Mouse (Mus musculus): ENCODE measurements at regions not wholly inside any gene's neighbourhood (a gene's known extent, or its start where the extent isn't known, plus 50 kb on each side); places are given as distances from the start of the nearest gene placed in this dataset.

- Histone ChIP-seq H3ac (ENCODE audit: control insufficient read depth, insufficient read length) (no peak overlapping the region), H3K4me2 (ENCODE audit: low read depth) (no peak overlapping the region), H3K79me2 (ENCODE audit: control insufficient read depth, insufficient read depth) (no peaks in the 10 kb centered on the region), H3K4me3 (no peak overlapping the region), H3K27me3 (ENCODE audit: control insufficient read depth, insufficient read depth, insufficient read length) (no peaks in the 10 kb centered on the region), H3K36me3 (ENCODE audit: control insufficient read depth, insufficient read depth) (no peaks in the 10 kb centered on the region)
- TF ChIP-seq TCF12 (IDR thresholded peaks at IDR 0.05; ENCODE audit: insufficient read depth, poor library complexity, severe bottlenecking) (no peak), REST (IDR thresholded peaks at IDR 0.05; ENCODE audit: insufficient read depth, insufficient read length) (no peak), TCF3 (IDR thresholded peaks at IDR 0.05; ENCODE audit: insufficient read length, low read depth) (no peak), CEBPB (IDR thresholded peaks at IDR 0.05; ENCODE audit: insufficient read depth, poor library complexity, severe bottlenecking) (no peak), MYOD1 (IDR thresholded peaks at IDR 0.05; ENCODE audit: control insufficient read depth in 1 of 3, insufficient read length in 2 of 3, low read depth in 2 of 3) (no peak)
These were observed 139.6 kb upstream of the Mgmt start for GRCm38 (mm10) chr7:136754821-136755220.

- Histone ChIP-seq H3ac (ENCODE audit: control insufficient read depth, insufficient read length) (no peak overlapping the region), H3K36me3 (ENCODE audit: control insufficient read depth, insufficient read depth) (no peaks in the 10 kb centered on the region), H3K27me3 (ENCODE audit: control insufficient read depth, insufficient read depth, insufficient read length) (no peaks in the 10 kb centered on the region), H3K4me3 (no peak overlapping the region), H3K79me2 (ENCODE audit: control insufficient read depth, insufficient read depth) (no peaks in the 10 kb centered on the region), H3K4me2 (ENCODE audit: low read depth) (no peak overlapping the region)
- TF ChIP-seq POLR2AphosphoS2 (IDR thresholded peaks at IDR 0.05; ENCODE audit: insufficient read length, low read depth) (no peak), E2F4 (IDR thresholded peaks at IDR 0.05; ENCODE audit: insufficient read depth) (no peak), MYOG (IDR thresholded peaks at IDR 0.05; ENCODE audit: control insufficient read depth in 1 of 3, insufficient read depth in 1 of 3, insufficient read length in 2 of 3, low read depth in 2 of 3) (no peak), TCF3 (IDR thresholded peaks at IDR 0.05; ENCODE audit: insufficient read length, low read depth) (no peak), TCF12 (IDR thresholded peaks at IDR 0.05; ENCODE audit: insufficient read depth, poor library complexity, severe bottlenecking) (no peak), REST (IDR thresholded peaks at IDR 0.05; ENCODE audit: insufficient read depth, insufficient read length) (no peak), MYOD1 (IDR thresholded peaks at IDR 0.05; ENCODE audit: control insufficient read depth in 1 of 3, insufficient read length in 2 of 3, low read depth in 2 of 3) (no peak), POLR2A (IDR thresholded peaks at IDR 0.05; ENCODE audit: insufficient read length, low read depth) (no peak), SRF (IDR thresholded peaks at IDR 0.05; ENCODE audit: control insufficient read depth, insufficient read length, low read depth) (no peak), MAX (IDR thresholded peaks at IDR 0.05; ENCODE audit: low read depth) (no peak), CEBPB (IDR thresholded peaks at IDR 0.05; ENCODE audit: insufficient read depth, poor library complexity, severe bottlenecking) (no peak), USF1 (IDR thresholded peaks at IDR 0.05; ENCODE audit: low read depth) (no peak)
These were observed 129.4 kb upstream of the Mgmt start for GRCm38 (mm10) chr7:136765026-136765425.

GRCm38 (mm10) chr7:136767231-136767630, 127.2 kb upstream of the Mgmt start:
- H3K4me3 ChIP-seq, result no peak overlapping the region
- no peaks in the 10 kb centered on the region for H3K27me3 ChIP-seq (ENCODE audit: control insufficient read depth, insufficient read depth, insufficient read length)
- TF ChIP-seq MYOG (IDR thresholded peaks at IDR 0.05; ENCODE audit: control insufficient read depth in 1 of 3, insufficient read depth in 1 of 3, insufficient read length in 2 of 3, low read depth in 2 of 3), result no peak
- no peak for TF ChIP-seq E2F4 (IDR thresholded peaks at IDR 0.05; ENCODE audit: insufficient read depth)
- no peak for TF ChIP-seq MAX (IDR thresholded peaks at IDR 0.05; ENCODE audit: low read depth)
- no peak for TF ChIP-seq TCF12 (IDR thresholded peaks at IDR 0.05; ENCODE audit: insufficient read depth, poor library complexity, severe bottlenecking)
- TF ChIP-seq MYOD1 (IDR thresholded peaks at IDR 0.05; ENCODE audit: control insufficient read depth in 1 of 3, insufficient read length in 2 of 3, low read depth in 2 of 3), result no peak
- no peak for TF ChIP-seq CEBPB (IDR thresholded peaks at IDR 0.05; ENCODE audit: insufficient read depth, poor library complexity, severe bottlenecking)
- TF ChIP-seq POLR2AphosphoS2 (IDR thresholded peaks at IDR 0.05; ENCODE audit: insufficient read length, low read depth), result no peak
- no peak for TF ChIP-seq SRF (IDR thresholded peaks at IDR 0.05; ENCODE audit: control insufficient read depth, insufficient read length, low read depth)
- TF ChIP-seq REST (IDR thresholded peaks at IDR 0.05; ENCODE audit: insufficient read depth, insufficient read length), result no peak
- no peak for TF ChIP-seq USF1 (IDR thresholded peaks at IDR 0.05; ENCODE audit: low read depth)
- no peak for TF ChIP-seq TCF3 (IDR thresholded peaks at IDR 0.05; ENCODE audit: insufficient read length, low read depth)
- no peak for TF ChIP-seq POLR2A (IDR thresholded peaks at IDR 0.05; ENCODE audit: insufficient read length, low read depth)
- H3K36me3 ChIP-seq (ENCODE audit: control insufficient read depth, insufficient read depth), result no peaks in the 10 kb centered on the region
- no peak overlapping the region for H3ac ChIP-seq (ENCODE audit: control insufficient read depth, insufficient read length)
- H3K79me2 ChIP-seq (ENCODE audit: control insufficient read depth, insufficient read depth), result no peaks in the 10 kb centered on the region
- no peak overlapping the region for H3K4me2 ChIP-seq (ENCODE audit: low read depth)

GRCm38 (mm10) chr7:136780708-136781107, 113.7 kb upstream of the Mgmt start:
- no peaks in the 10 kb centered on the region for H3K27me3 ChIP-seq (ENCODE audit: control insufficient read depth, insufficient read depth, insufficient read length)
- TF ChIP-seq REST (IDR thresholded peaks at IDR 0.05; ENCODE audit: insufficient read depth, insufficient read length) (no peak), MAX (IDR thresholded peaks at IDR 0.05; ENCODE audit: low read depth) (no peak), MYOG (IDR thresholded peaks at IDR 0.05; ENCODE audit: control insufficient read depth in 1 of 3, insufficient read depth in 1 of 3, insufficient read length in 2 of 3, low read depth in 2 of 3) (no peak), TCF12 (IDR thresholded peaks at IDR 0.05; ENCODE audit: insufficient read depth, poor library complexity, severe bottlenecking) (no peak), CEBPB (IDR thresholded peaks at IDR 0.05; ENCODE audit: insufficient read depth, poor library complexity, severe bottlenecking) (no peak), USF1 (IDR thresholded peaks at IDR 0.05; ENCODE audit: low read depth) (no peak), POLR2A (IDR thresholded peaks at IDR 0.05; ENCODE audit: insufficient read length, low read depth) (no peak), E2F4 (IDR thresholded peaks at IDR 0.05; ENCODE audit: insufficient read depth) (no peak), POLR2AphosphoS2 (IDR thresholded peaks at IDR 0.05; ENCODE audit: insufficient read length, low read depth) (no peak), MYOD1 (IDR thresholded peaks at IDR 0.05; ENCODE audit: control insufficient read depth in 1 of 3, insufficient read length in 2 of 3, low read depth in 2 of 3) (no peak), SRF (IDR thresholded peaks at IDR 0.05; ENCODE audit: control insufficient read depth, insufficient read length, low read depth) (no peak), TCF3 (IDR thresholded peaks at IDR 0.05; ENCODE audit: insufficient read length, low read depth) (no peak)
- no peaks in the 10 kb centered on the region for H3K36me3 ChIP-seq (ENCODE audit: control insufficient read depth, insufficient read depth)
- no peak overlapping the region for H3K4me2 ChIP-seq (ENCODE audit: low read depth)
- no peak overlapping the region for H3ac ChIP-seq (ENCODE audit: control insufficient read depth, insufficient read length)
- H3K4me3 ChIP-seq, result no peak overlapping the region
- no peaks in the 10 kb centered on the region for H3K79me2 ChIP-seq (ENCODE audit: control insufficient read depth, insufficient read depth)

- Histone ChIP-seq H3ac (ENCODE audit: control insufficient read depth, insufficient read length) (no peak overlapping the region), H3K36me3 (ENCODE audit: control insufficient read depth, insufficient read depth) (no peaks in the 10 kb centered on the region), H3K4me3 (no peak overlapping the region), H3K79me2 (ENCODE audit: control insufficient read depth, insufficient read depth) (no peaks in the 10 kb centered on the region), H3K27me3 (ENCODE audit: control insufficient read depth, insufficient read depth, insufficient read length) (no peaks in the 10 kb centered on the region), H3K4me2 (ENCODE audit: low read depth) (no peak overlapping the region)
- TF ChIP-seq MAX (IDR thresholded peaks at IDR 0.05; ENCODE audit: low read depth) (no peak), POLR2AphosphoS2 (IDR thresholded peaks at IDR 0.05; ENCODE audit: insufficient read length, low read depth) (no peak), MYOG (IDR thresholded peaks at IDR 0.05; ENCODE audit: control insufficient read depth in 1 of 3, insufficient read depth in 1 of 3, insufficient read length in 2 of 3, low read depth in 2 of 3) (no peak), REST (IDR thresholded peaks at IDR 0.05; ENCODE audit: insufficient read depth, insufficient read length) (no peak), CEBPB (IDR thresholded peaks at IDR 0.05; ENCODE audit: insufficient read depth, poor library complexity, severe bottlenecking) (no peak), POLR2A (IDR thresholded peaks at IDR 0.05; ENCODE audit: insufficient read length, low read depth) (no peak), E2F4 (IDR thresholded peaks at IDR 0.05; ENCODE audit: insufficient read depth) (no peak), TCF3 (IDR thresholded peaks at IDR 0.05; ENCODE audit: insufficient read length, low read depth) (no peak)
These were observed 103.3 kb upstream of the Mgmt start for GRCm38 (mm10) chr7:136791162-136791561.

Measured in myocyte (in vitro differentiated cells).